Mouse (Mus musculus): ENCODE results near the gene Npas3. TPM values are rescaled to one million over a fixed set of nuclear protein-coding genes. Genes with fewer than 3 reads are reported as not detected.

The Npas3 gene
- total and polyA plus RNA-seq, 3 experiments, result 0.02 to 0.64 (median 0.10) TPM

DNA sequence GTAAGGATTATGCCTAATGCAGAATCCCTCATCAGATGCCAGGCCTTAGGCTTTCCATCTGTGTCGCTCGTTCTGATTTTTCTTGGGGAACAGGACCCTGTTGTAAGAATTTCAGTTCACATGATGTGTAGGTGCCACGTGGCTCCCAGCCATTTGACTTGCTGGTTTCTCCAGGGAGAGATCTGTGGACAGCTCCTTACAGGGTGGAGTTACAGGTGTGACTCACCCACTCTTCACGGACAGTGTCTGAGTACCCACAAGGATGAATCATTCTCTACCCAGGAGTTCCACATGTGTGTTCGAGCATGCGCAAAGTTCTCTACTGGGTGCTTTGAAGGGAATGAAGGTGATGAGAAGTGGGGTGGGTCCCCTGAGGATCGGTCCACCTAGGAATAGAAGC lies 722.2 kb downstream of the Npas3 start:
- intact Hi-C loops (cut with DNase I), result no loop called here
- H3K79me2 ChIP-seq (replicated peaks; ENCODE audit: control insufficient read depth, insufficient read depth, low read length), result no peaks in the 10 kb centered on the region
- H3K27me3 ChIP-seq (ENCODE audit: control insufficient read depth, insufficient read depth, low read length), result no peaks in the 10 kb centered on the region
- TF ChIP-seq EP300 (IDR thresholded peaks at IDR 0.05; ENCODE audit: insufficient read depth, low read depth, low read length) (no peak), POLR2A (IDR thresholded peaks at IDR 0.05; ENCODE audit: insufficient read depth, low read depth, low read length) (no peak), CTCF (IDR thresholded peaks at IDR 0.05) (no peak)
- H3K36me3 ChIP-seq (ENCODE audit: control insufficient read depth, insufficient read depth, low read length), result no peaks in the 10 kb centered on the region
- H3K9ac ChIP-seq (ENCODE audit: low read depth, low read length), result no peak overlapping the region
- no peak for DNase-seq
- H3K4me1 ChIP-seq (ENCODE audit: control insufficient read depth, insufficient read depth, low read length), result no peaks in the 10 kb centered on the region
- H3K27ac ChIP-seq, result no peak overlapping the region
- WGBS, result 84% methylated on average over 7 of the region's 7 CpGs
- H3K4me3 ChIP-seq, result no peak overlapping the region

DNA sequence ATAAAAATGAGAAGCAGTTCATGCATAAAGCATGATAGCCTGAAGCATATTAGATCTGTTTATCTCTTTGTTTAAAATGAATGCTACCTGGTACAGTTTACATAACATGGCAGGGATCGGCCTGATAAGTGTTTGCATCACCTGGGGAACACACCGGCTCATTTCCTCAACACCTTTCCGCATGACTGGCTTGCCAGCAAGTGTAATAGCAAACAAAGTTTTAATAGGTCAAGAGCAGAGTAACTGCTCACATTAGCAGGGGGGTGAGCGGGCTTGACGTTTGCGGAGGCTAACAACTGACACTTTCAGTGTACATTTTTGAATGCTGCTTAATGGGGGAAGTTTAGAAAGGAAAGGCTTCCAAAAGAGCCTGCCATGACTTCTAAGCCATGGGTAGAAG lies 724.9 kb downstream of the Npas3 start:
- no peak for DNase-seq
- no peak for TF ChIP-seq CTCF (IDR thresholded peaks at IDR 0.05)
- no peaks in the 10 kb centered on the region for H3K4me1 ChIP-seq (ENCODE audit: control insufficient read depth, insufficient read depth, low read length)
- 91% methylated on average over 6 of the region's 6 CpGs for WGBS
- H3K27ac ChIP-seq, result no peak overlapping the region
- no peaks in the 10 kb centered on the region for H3K79me2 ChIP-seq (replicated peaks; ENCODE audit: control insufficient read depth, insufficient read depth, low read length)
- no peaks in the 10 kb centered on the region for H3K27me3 ChIP-seq (ENCODE audit: control insufficient read depth, insufficient read depth, low read length)
- no peak overlapping the region for H3K9ac ChIP-seq (ENCODE audit: low read depth, low read length)
- no peaks in the 10 kb centered on the region for H3K36me3 ChIP-seq (ENCODE audit: control insufficient read depth, insufficient read depth, low read length)
- intact Hi-C loops (cut with DNase I), result no loop called here
- no peak overlapping the region for H3K4me3 ChIP-seq

DNA sequence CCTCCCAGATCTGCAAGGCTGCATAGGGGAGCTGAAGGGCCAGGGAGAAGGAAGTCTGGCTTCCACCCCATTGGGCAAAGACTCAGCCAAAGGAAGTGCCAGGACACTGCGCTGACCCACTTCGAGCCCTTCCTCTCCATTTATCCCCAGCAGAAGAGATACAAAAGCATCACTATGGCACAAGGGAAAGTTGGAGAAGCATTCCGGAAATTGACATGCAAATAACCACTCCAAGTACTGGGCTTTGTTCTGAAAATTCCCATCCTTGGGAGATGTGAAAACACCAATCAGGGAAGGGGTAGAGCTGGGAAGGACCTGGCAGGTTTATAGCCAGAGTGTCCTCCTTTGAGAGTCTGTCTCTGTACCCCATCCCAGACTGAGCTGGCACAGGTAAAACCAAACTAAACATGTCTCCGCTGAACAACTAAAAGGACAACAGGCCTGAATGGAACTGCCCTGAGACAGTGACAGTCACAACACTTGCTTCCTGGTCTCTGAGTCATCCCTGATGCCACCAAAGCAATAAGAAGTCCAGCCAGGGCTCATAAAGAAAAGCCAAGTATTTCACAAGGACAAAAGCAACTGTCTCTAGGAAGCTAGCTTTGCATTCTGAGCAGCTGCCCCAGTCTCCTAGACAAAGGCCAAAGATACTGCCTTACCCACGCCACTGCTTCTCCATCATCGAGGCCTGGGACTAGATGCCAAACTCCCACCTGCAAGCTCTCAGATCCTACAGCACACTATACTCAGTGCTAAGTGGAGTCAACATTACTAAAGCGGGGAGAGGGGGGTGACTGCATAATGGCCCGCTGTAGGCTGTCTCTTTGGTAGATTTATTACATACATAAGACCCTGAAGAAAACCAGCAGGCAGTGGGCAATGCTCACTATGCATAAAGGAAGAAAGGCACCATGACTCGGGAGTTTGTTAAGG lies 733.4 kb downstream of the Npas3 start:
- TF ChIP-seq CTCF (IDR thresholded peaks at IDR 0.05), result no peak
- TF ChIP-seq EP300 (IDR thresholded peaks at IDR 0.05; ENCODE audit: insufficient read depth, low read depth, low read length), result no peak
- no peak for TF ChIP-seq POLR2A (IDR thresholded peaks at IDR 0.05; ENCODE audit: insufficient read depth, low read depth, low read length)
- Histone ChIP-seq H3K9ac (ENCODE audit: low read depth, low read length) (no peak overlapping the region), H3K4me1 (ENCODE audit: control insufficient read depth, insufficient read depth, low read length) (no peaks in the 10 kb centered on the region; the same call in 1 of the 2 replicates), H3K36me3 (ENCODE audit: control insufficient read depth, insufficient read depth, low read length) (no peaks in the 10 kb centered on the region), H3K27me3 (ENCODE audit: control insufficient read depth, insufficient read depth, low read length) (no peaks in the 10 kb centered on the region), H3K4me3 (no peak overlapping the region), H3K27ac (no peak overlapping the region), H3K79me2 (replicated peaks; ENCODE audit: control insufficient read depth, insufficient read depth, low read length) (no peaks in the 10 kb centered on the region)
- DNase-seq, result no peak
- 88% methylated on average over 9 of the region's 9 CpGs for WGBS
- intact Hi-C loops (cut with DNase I), result no loop called here

DNA sequence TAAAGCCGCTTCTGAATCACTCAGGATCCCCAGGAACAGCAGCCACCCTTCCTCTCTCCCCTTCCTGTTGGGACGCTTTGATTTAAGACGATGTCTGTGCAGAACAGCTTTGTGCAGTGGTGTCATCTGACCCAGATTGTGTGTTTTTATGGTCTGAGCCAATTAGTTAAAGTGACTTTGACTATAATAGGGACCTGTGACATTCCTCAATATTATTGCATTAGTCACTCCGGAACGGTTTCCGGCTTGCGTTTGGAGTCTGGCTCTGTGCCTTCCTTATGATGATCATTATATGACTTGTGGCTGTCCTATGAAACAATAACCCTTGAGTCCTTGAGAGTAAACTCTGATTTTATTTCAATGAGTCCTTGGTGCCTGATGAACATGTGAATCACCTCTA lies 735.5 kb downstream of the Npas3 start:
- Histone ChIP-seq H3K4me1 (ENCODE audit: control insufficient read depth, insufficient read depth, low read length) (no peaks in the 10 kb centered on the region; the same call in 1 of the 2 replicates), H3K4me3 (no peak overlapping the region), H3K79me2 (replicated peaks; ENCODE audit: control insufficient read depth, insufficient read depth, low read length) (no peaks in the 10 kb centered on the region), H3K27me3 (ENCODE audit: control insufficient read depth, insufficient read depth, low read length) (no peaks in the 10 kb centered on the region), H3K27ac (no peak overlapping the region), H3K9ac (ENCODE audit: low read depth, low read length) (no peak overlapping the region), H3K36me3 (ENCODE audit: control insufficient read depth, insufficient read depth, low read length) (no peaks in the 10 kb centered on the region)
- no peak for TF ChIP-seq POLR2A (IDR thresholded peaks at IDR 0.05; ENCODE audit: insufficient read depth, low read depth, low read length)
- no peak for TF ChIP-seq EP300 (IDR thresholded peaks at IDR 0.05; ENCODE audit: insufficient read depth, low read depth, low read length)
- TF ChIP-seq CTCF (IDR thresholded peaks at IDR 0.05), result no peak
- DNase-seq, result no peak
- intact Hi-C loops (cut with DNase I), result no loop called here
- 44% methylated on average over 7 of the region's 7 CpGs for WGBS

- Histone ChIP-seq H3K4me1 (ENCODE audit: control insufficient read depth, insufficient read depth, low read length) (no peaks in the 10 kb centered on the region; the same call in 1 of the 2 replicates), H3K79me2 (replicated peaks; ENCODE audit: control insufficient read depth, insufficient read depth, low read length) (no peaks in the 10 kb centered on the region), H3K9ac (ENCODE audit: low read depth, low read length) (no peak overlapping the region), H3K36me3 (ENCODE audit: control insufficient read depth, insufficient read depth, low read length) (no peaks in the 10 kb centered on the region), H3K27ac (no peak overlapping the region), H3K4me3 (no peak overlapping the region), H3K27me3 (ENCODE audit: control insufficient read depth, insufficient read depth, low read length) (no peaks in the 10 kb centered on the region)
- TF ChIP-seq EP300 (IDR thresholded peaks at IDR 0.05; ENCODE audit: insufficient read depth, low read depth, low read length) (no peak), CTCF (IDR thresholded peaks at IDR 0.05) (no peak), POLR2A (IDR thresholded peaks at IDR 0.05; ENCODE audit: insufficient read depth, low read depth, low read length) (no peak)
- intact Hi-C loops (cut with DNase I), result no loop called here
- 88% methylated on average over 14 of the region's 14 CpGs for WGBS
- DNase-seq, result no peak
These were observed 737.7 kb downstream of the Npas3 start for GRCm38 (mm10) chr12:53985851-53986842.

All from heart, adult 2 months (tissue).